Mouse (Mus musculus): ENCODE data around the gene Rbbp5. TPM values are rescaled to one million over a fixed set of nuclear protein-coding genes. Genes with fewer than 3 reads are reported as not detected.

Gene Rbbp5
- polyA plus RNA-seq, 1 experiment from 2014 or later, result 62.0 TPM

GRCm38 (mm10) chr1:132506058-132506457 lies 28.9 kb downstream of the Rbbp5 start, which contains the start of gene Tmem81:
Gene Tmem81, plus strand, starts transcription at chr1:132506230.
- no peak within 1 kb of the TSS for H3K27ac ChIP-seq (replicated peaks)
- no peak within 1 kb of the TSS for H3K4me3 ChIP-seq
- H3K9ac ChIP-seq (replicated peaks), result no peak within 1 kb of the TSS
- peaks cover 63% of the 10 kb centered on the region for H3K36me3 ChIP-seq
- no peaks in the 10 kb centered on the region for H3K4me1 ChIP-seq
- no peaks in the 10 kb centered on the region for H3K9me3 ChIP-seq
- ATAC-seq (ENCODE audit: low FRiP score, low read depth), result no peak
- no peak within 1 kb of the TSS for H3K4me2 ChIP-seq (replicated peaks)
- H3K27me3 ChIP-seq, result no peaks in the 10 kb centered on the region
- 89% methylated on average over 7 of the region's 7 CpGs for WGBS

GRCm38 (mm10) chr1:132506656-132507055 lies 29.5 kb downstream of the Rbbp5 start:
- Histone ChIP-seq H3K4me1 (no peaks in the 10 kb centered on the region), H3K4me3 (no peak overlapping the region), H3K27me3 (no peaks in the 10 kb centered on the region), H3K36me3 (peaks cover 57% of the 10 kb centered on the region), H3K9me3 (no peaks in the 10 kb centered on the region), H3K27ac (replicated peaks) (no peak overlapping the region), H3K9ac (replicated peaks) (no peak overlapping the region), H3K4me2 (replicated peaks) (no peak overlapping the region)
- WGBS, result 95% methylated on average over 7 of the region's 7 CpGs
- ATAC-seq (ENCODE audit: low FRiP score, low read depth), result no peak

- Histone ChIP-seq H3K27ac (replicated peaks) (peak overlapping the region; percentile 50), H3K4me3 (no peak overlapping the region), H3K9me3 (no peaks in the 10 kb centered on the region), H3K27me3 (no peaks in the 10 kb centered on the region), H3K9ac (replicated peaks) (no peak overlapping the region), H3K36me3 (peaks cover 35% of the 10 kb centered on the region), H3K4me2 (replicated peaks) (no peak overlapping the region), H3K4me1 (no peaks in the 10 kb centered on the region; the same call in 1 of the 2 replicates)
- ATAC-seq (ENCODE audit: low FRiP score, low read depth), result no peak
- WGBS, result 90% methylated on average over 5 of the region's 5 CpGs
These were observed 32.6 kb downstream of the Rbbp5 start for GRCm38 (mm10) chr1:132509771-132510170.

GRCm38 (mm10) chr1:132511521-132511920 lies 34.4 kb downstream of the Rbbp5 start:
- Histone ChIP-seq H3K36me3 (peaks cover 31% of the 10 kb centered on the region), H3K27ac (replicated peaks) (peak overlapping the region; percentile 49)

GRCm38 (mm10) chr1:132512106-132512505 lies 34.9 kb downstream of the Rbbp5 start:
- no peak for ATAC-seq (ENCODE audit: low FRiP score, low read depth)
- Histone ChIP-seq H3K4me1 (no peaks in the 10 kb centered on the region; the same call in 1 of the 2 replicates), H3K27ac (replicated peaks) (peak overlapping the region; percentile 49; the same call in 1 of the 2 replicates), H3K9me3 (no peaks in the 10 kb centered on the region), H3K27me3 (no peaks in the 10 kb centered on the region), H3K4me3 (no peak overlapping the region), H3K4me2 (replicated peaks) (no peak overlapping the region), H3K36me3 (peaks cover 30% of the 10 kb centered on the region), H3K9ac (replicated peaks) (no peak overlapping the region)
- 84% methylated on average over 8 of the region's 8 CpGs for WGBS

More at GRCm38 (mm10) chr1:132511521-132511920, 34.4 kb downstream of the Rbbp5 start:
- Histone ChIP-seq H3K4me2 (replicated peaks) (no peak overlapping the region), H3K4me1 (no peaks in the 10 kb centered on the region; the same call in 1 of the 2 replicates), H3K4me3 (no peak overlapping the region), H3K27me3 (no peaks in the 10 kb centered on the region), H3K9me3 (no peaks in the 10 kb centered on the region), H3K9ac (replicated peaks) (no peak overlapping the region)
- 0 out of 2 replicates have a peak, but pooled peaks have one; percentile 25 for ATAC-seq (ENCODE audit: low FRiP score, low read depth)
- WGBS, result 64% methylated on average over 8 of the region's 8 CpGs

GRCm38 (mm10) chr1:132515339-132515738 lies 38.2 kb downstream of the Rbbp5 start:
- Histone ChIP-seq H3K4me3 (no peak overlapping the region), H3K9ac (replicated peaks) (no peak overlapping the region), H3K4me1 (no peaks in the 10 kb centered on the region; the same call in 1 of the 2 replicates), H3K9me3 (no peaks in the 10 kb centered on the region), H3K27me3 (no peaks in the 10 kb centered on the region), H3K4me2 (replicated peaks) (no peak overlapping the region), H3K27ac (replicated peaks) (no peak overlapping the region), H3K36me3 (peaks cover 24% of the 10 kb centered on the region)
- ATAC-seq (ENCODE audit: low FRiP score, low read depth), result no peak
- WGBS, result 90% methylated on average over 12 of the region's 12 CpGs

GRCm38 (mm10) chr1:132516776-132517175 lies 39.6 kb downstream of the Rbbp5 start:
- WGBS, result 94% methylated on average over 11 of the region's 11 CpGs

GRCm38 (mm10) chr1:132518621-132519020 lies 41.5 kb downstream of the Rbbp5 start:
- ATAC-seq (ENCODE audit: low FRiP score, low read depth), result no peak
- H3K4me2 ChIP-seq (replicated peaks), result no peak overlapping the region
- H3K9ac ChIP-seq (replicated peaks), result no peak overlapping the region
- 0 out of 2 replicates have a peak, but pooled peaks cover 11% of the 10 kb centered on the region for H3K4me1 ChIP-seq
- peaks cover 40% of the 10 kb centered on the region for H3K36me3 ChIP-seq
- H3K27ac ChIP-seq (replicated peaks), result no peak overlapping the region
- WGBS, result 91% methylated on average over 18 of the region's 18 CpGs
- H3K9me3 ChIP-seq, result no peaks in the 10 kb centered on the region
- no peak overlapping the region for H3K4me3 ChIP-seq
- H3K27me3 ChIP-seq, result no peaks in the 10 kb centered on the region

More at GRCm38 (mm10) chr1:132516776-132517175, 39.6 kb downstream of the Rbbp5 start:
- H3K27ac ChIP-seq (replicated peaks), result no peak overlapping the region
- no peaks in the 10 kb centered on the region for H3K9me3 ChIP-seq
- H3K36me3 ChIP-seq, result peaks cover 29% of the 10 kb centered on the region
- H3K9ac ChIP-seq (replicated peaks), result no peak overlapping the region
- H3K4me2 ChIP-seq (replicated peaks), result no peak overlapping the region
- ATAC-seq (ENCODE audit: low FRiP score, low read depth), result no peak
- no peak overlapping the region for H3K4me3 ChIP-seq
- peaks cover 5% of the 10 kb centered on the region; the same call in 1 of the 2 replicates for H3K4me1 ChIP-seq
- H3K27me3 ChIP-seq, result no peaks in the 10 kb centered on the region

GRCm38 (mm10) chr1:132519734-132520133 lies 42.6 kb downstream of the Rbbp5 start:
- Histone ChIP-seq H3K9ac (replicated peaks) (no peak overlapping the region), H3K36me3 (peaks cover 36% of the 10 kb centered on the region), H3K9me3 (no peaks in the 10 kb centered on the region), H3K27me3 (no peaks in the 10 kb centered on the region), H3K4me1 (0 out of 2 replicates have a peak, but pooled peaks cover 11% of the 10 kb centered on the region), H3K4me3 (no peak overlapping the region), H3K4me2 (replicated peaks) (no peak overlapping the region), H3K27ac (replicated peaks) (peak overlapping the region; percentile 46; the same call in 1 of the 2 replicates)
- WGBS, result 91% methylated on average over 11 of the region's 11 CpGs
- no peak for ATAC-seq (ENCODE audit: low FRiP score, low read depth)

- Histone ChIP-seq H3K27me3 (peaks cover 7% of the 10 kb centered on the region; the same call in 1 of the 2 replicates), H3K9me3 (no peaks in the 10 kb centered on the region), H3K27ac (replicated peaks) (peak overlapping the region; percentile 46; the same call in 1 of the 2 replicates), H3K36me3 (peaks cover 31% of the 10 kb centered on the region), H3K4me1 (0 out of 2 replicates have a peak, but pooled peaks cover 15% of the 10 kb centered on the region), H3K9ac (replicated peaks) (no peak overlapping the region), H3K4me3 (no peak overlapping the region), H3K4me2 (replicated peaks) (no peak overlapping the region)
- 20% methylated on average over 3 of the region's 6 CpGs for WGBS
- ATAC-seq (ENCODE audit: low FRiP score, low read depth), result no peak; the same call in 1 of the 2 replicates
These were observed 43.6 kb downstream of the Rbbp5 start for GRCm38 (mm10) chr1:132520764-132521163.

- no peak overlapping the region for H3K9ac ChIP-seq (replicated peaks)
- ATAC-seq (ENCODE audit: low FRiP score, low read depth), result no peak
- H3K4me2 ChIP-seq (replicated peaks), result no peak overlapping the region
- 0 out of 2 replicates have a peak overlapping the region, but pooled peaks have one; percentile 35 for H3K27ac ChIP-seq (replicated peaks)
- H3K9me3 ChIP-seq, result no peaks in the 10 kb centered on the region
- H3K36me3 ChIP-seq, result peaks cover 31% of the 10 kb centered on the region
- peaks cover 25% of the 10 kb centered on the region for H3K4me1 ChIP-seq
- no peak overlapping the region for H3K4me3 ChIP-seq
- H3K27me3 ChIP-seq, result peaks cover 7% of the 10 kb centered on the region; the same call in 1 of the 2 replicates
- 83% methylated on average over 8 of the region's 8 CpGs for WGBS
These were observed 45.9 kb downstream of the Rbbp5 start for GRCm38 (mm10) chr1:132523048-132523447.

- no peak overlapping the region for H3K4me3 ChIP-seq
- ATAC-seq (ENCODE audit: low FRiP score, low read depth), result no peak
- no peaks in the 10 kb centered on the region for H3K9me3 ChIP-seq
- 39% methylated on average over 4 of the region's 4 CpGs for WGBS
- H3K27me3 ChIP-seq, result peaks cover 7% of the 10 kb centered on the region; the same call in 1 of the 2 replicates
- no peak overlapping the region for H3K9ac ChIP-seq (replicated peaks)
- peaks cover 33% of the 10 kb centered on the region for H3K36me3 ChIP-seq
- H3K4me1 ChIP-seq, result peaks cover 25% of the 10 kb centered on the region
- H3K27ac ChIP-seq (replicated peaks), result no peak overlapping the region
- no peak overlapping the region for H3K4me2 ChIP-seq (replicated peaks)
These were observed 46.8 kb downstream of the Rbbp5 start for GRCm38 (mm10) chr1:132523920-132524319.

Data from midbrain, embryonic 12.5 days (tissue).